Mouse (Mus musculus) cerebellum, adult 2 months (tissue): ENCODE results near the gene Slc9a8.

ENCODE experiments used
- CTCF ChIP-seq: fragments of 200-500 bp; IDR thresholded peaks from 2 replicates; pipeline ENCODE4 v1.5.1; 2011; ENCODE audit warnings: low read depth, mild to moderate bottlenecking, control low read depth, low read length, moderate library complexity, borderline replicate concordance; ENCODE audit not compliant: insufficient read depth
- POLR2A ChIP-seq: fragments of 200-500 bp; IDR thresholded peaks from 2 replicates; pipeline ENCODE4 v1.6.1; 2011; ENCODE audit warnings: low read length, control low read depth, borderline replicate concordance; ENCODE audit not compliant: insufficient read depth

- TF ChIP-seq POLR2A = no peak
- no peak for TF ChIP-seq CTCF
These were observed 82.4 kb downstream of the Slc9a8 start for GRCm38 (mm10) chr2:167503896-167504349.
